Mouse (Mus musculus) left cerebral cortex, postnatal 10 days (tissue): ENCODE measurements at regions not wholly inside any gene's neighbourhood (a gene's known extent, or its start where the extent isn't known, plus 50 kb on each side); places are given as distances from the start of the nearest gene placed in this dataset.
"Not testable (repeated sequence)": the region's sequence is repeated elsewhere in the genome, so short reads cannot be mapped to it uniquely, and the experiment has no call there.

Source experiments
- DNase-seq, 2 experiments: peaks; one replicate each; pipeline ENCODE4 v3.0.0; 2021 to 2022; ENCODE audit warnings: low spot score in 2 of 2, mixed read lengths in 1 of 2; ENCODE audit errors: extremely low spot score in 1 of 2
- intact Hi-C: fragments of 180-260 bp; cut with DNase I; formaldehyde crosslinking; loops from one replicate; pipeline ENCODE4 v1.15.1; 2025

DNA sequence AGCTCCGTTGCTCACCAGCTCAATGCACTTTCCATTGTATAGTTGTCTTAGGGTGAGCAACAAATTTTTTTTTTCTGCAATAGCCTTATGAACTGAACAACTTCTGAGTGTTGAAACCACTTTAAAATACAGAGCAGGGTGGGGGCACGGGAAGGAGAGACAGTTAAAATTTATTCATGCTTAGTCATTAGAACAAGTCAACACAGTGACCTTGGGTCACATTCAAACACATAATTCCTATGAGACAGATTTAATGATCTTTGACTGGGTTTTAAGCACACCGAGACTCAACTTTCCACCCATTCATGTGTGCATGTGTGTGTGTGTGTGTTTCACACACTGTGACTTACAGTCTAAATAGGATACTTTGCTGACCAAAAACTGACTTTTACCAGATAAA, 121.7 kb downstream of the Car2 start:
- DNase-seq: no peak
- intact Hi-C loops: no loop called here

DNA sequence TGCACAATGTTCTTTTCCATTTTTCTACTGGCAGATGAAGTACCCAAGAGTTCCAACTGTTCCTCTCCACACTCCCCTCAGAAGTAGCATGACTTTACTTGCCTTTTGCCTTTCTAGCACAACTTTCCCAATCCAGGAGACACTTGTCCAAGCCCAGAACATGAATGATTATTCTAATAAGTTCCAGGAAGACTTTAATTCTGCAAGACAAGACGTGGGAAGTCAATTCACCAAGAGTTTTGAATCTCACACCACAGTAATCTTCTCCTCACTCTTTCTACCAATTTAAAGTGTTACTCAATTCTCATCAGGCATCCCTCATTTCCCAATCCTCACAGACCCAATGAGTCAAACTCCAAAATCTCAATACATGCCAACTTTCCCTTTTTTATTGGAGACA, 122.4 kb downstream of the Car2 start:
- intact Hi-C loops: no loop called here
- no peak for DNase-seq

DNA sequence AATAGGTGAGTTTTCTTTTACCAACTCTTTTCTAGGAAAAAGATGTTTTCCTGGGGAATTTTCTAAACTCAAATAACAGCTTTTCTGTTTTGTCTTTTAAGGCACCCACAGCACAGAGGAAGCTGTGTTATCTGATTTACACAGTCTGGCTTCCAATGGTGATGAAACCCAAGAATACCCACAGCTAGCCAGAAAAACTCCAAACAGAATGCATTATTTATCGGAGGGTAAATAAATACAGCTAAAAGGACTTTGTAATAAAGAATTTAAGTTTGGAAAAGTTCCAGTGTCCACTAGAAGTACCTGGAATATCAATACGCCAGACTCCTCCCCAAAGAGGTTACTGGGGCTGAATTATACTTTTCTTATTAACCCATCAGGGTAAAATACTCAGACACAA, 123.7 kb downstream of the Car2 start:
- no peak for DNase-seq
- intact Hi-C loops: no loop called here

DNA sequence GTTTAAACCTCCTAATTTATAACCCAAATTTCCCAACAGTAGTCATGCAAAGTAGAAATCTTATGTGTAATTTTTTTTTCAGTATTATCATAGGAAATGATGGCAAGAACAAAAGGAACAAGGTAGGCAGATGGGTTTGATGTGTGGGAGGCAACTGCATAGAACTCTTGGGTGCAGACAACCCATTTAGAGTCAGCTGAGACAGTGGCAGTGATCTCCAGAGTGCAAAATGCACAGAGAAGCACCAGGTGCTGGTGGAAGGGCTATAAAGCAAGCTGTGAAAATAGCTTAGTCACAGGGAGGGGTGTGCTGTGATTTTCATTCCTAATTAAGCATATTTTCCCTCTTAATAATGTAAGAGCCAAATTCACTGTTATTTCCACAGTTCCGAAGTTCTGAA, 130.5 kb downstream of the Car2 start:
- intact Hi-C loops: no loop called here
- no peak for DNase-seq

DNA sequence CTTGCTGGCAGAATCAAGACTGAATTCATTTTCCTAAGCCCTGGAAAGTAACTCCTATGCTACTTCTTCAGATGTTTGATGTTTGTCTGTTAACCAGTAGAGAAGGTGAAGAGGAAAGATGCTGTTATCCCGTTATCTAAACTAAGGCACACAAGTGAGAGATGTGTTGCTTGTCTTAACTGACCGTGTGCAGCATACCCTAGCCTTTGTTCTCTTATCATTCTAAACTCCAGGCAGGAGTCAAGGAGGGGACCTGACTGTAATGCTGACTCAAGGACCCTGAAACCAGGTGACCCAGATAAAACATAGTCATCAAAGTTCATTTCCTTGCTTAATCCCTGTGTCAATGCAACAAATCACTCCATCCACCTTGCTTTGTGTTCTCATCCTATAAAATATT, 136.7 kb downstream of the Car2 start:
- intact Hi-C loops: no loop called here
- no peak for DNase-seq

DNA sequence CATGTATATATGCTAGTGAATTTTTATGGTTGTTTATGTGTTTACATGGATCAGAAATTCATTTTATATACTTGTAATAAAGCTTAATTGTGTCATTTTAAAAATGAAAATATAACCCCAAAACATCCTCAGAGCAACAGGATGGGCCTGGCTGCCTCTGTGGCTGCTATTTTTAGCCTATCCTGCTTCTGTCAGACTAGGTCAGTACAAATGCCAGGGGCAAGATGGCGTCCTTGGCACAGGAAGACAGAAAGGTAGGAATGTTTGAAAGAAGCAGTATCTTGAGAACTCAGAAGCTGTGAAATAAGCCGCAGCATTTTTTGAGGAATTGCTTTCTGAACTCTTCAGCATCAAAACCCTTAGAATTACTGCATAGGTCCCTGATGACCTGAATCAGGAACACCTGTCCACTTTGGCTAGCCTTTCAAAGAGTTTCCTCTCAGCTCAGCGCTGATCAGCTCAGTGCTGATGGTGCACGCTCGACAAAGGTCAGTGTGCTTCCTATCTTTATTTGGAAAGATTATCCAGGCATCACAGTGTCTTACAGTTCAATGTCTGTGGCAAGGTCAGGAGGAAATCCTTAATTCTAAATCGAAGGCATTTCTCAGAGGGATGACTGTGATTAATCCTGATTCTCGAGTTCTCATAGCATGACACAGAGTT, 154.9 kb downstream of the Car2 start:
- no peak for DNase-seq
- intact Hi-C loops: no loop called here

DNA sequence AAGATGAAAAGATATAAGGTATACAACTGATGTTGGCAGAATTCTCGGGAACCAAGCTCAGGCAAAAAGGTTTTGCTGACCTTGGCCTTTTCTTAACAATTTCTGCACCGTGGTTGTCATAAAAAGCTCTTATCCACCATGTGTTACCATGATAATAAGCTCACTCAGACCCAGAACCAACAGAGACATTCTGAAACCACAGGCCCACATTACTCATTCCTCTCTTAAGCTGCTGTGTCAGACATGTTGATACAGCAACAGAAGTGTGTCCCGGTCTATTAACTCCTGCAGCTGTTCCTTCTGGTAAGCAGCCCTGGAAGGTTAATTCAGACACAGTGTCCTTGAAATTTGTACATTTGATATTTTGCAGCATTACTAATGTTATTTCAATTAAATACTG, 167.9 kb downstream of the Car2 start:
- no peak for DNase-seq

DNA sequence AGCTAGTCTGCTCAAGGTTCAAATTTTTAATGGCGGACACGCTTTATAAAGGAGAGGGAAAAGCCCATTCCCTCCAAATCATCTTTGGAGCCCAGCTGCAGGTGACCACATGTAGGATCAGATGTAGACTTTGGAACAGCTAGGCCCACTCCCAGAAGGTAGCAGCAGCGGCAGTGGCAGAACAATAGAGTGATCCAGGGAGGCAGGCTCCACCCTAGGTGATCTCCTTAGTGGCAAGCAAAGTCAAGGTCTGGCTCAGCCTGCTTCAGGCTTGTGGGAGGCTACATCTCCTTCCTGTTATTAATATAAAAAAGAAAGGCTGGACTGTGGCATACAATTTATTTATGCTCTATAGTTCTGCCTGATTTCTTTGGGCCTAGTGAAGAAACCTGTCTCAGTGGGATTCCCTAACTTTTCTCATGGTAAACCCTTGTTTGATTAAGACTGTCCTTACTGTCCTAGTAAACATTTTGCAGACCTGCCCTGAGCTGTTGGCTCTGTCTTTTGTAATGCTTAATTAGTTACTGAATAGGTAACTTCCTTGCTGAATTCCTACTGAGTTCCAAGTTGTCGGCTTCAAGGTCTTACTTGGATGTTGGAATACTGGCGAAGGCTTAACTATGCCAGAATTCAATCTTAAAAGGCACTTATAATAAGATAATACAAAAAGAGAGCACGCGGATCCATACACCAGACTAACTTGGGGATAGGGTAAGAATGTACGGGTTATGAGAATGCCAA, 169.6 kb downstream of the Car2 start:
- intact Hi-C loops, DNase-seq: not testable (repeated sequence)

More for the DNA sequence above, 167.9 kb downstream of the Car2 start:
- intact Hi-C loops: no loop called here

DNA sequence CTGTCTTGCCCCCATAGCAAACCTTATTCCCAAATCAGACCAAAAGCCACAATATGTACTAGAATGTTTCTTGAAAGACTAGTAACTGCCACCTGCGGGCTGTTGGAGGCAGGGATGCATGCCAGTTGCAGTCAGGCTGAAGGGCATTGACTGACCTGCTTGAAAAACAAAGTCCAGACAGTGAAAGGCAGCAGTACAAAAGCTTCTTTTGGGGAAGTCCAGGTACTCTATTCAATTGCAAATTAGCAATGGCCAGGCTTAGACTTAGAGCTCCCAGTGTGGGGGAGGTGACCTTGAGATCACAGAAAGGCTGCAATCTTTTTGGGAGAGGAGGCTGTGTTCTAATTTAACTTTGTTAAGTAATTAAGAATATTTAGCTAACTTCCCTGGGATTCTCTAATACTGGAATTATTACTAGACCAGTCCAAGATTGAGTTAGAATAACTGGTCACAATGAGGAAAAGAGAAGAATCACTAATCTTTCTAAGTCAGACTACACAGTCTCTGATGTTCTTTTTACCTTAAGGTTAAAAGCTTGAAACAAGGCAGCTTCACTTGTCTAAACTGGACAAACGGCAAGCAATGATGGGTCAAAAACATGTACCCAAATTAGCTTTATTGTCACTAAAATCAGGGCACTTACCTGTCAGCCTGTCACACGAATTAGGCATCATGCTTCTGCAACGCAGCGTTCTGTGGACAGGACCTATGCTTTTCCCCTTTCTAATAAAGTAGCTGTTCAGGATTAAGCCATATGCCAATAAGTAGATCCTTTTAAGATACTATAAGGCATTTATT, 170.9 kb downstream of the Car2 start:
- intact Hi-C loops, DNase-seq: not testable (repeated sequence)

DNA sequence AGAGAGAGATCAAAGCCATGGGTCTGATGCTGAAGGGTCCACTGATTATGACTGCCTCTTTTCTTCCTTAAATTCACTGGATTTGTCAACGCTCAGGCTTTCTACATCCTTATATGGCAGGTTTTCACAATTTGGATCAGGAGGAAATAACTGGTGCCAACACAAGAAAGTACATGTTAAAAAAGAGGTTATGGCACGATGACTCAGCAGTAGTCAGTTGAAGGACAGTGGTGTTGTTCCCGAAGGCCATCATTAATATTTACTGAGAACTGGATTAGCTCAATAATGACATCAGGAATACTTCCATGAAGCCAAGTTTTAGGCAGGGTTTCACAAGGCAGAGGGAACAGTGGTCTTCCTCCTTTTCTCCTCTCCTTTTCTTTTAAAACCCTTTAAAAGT, 179.6 kb downstream of the Car2 start:
- no peak for DNase-seq
- intact Hi-C loops: no loop called here

DNA sequence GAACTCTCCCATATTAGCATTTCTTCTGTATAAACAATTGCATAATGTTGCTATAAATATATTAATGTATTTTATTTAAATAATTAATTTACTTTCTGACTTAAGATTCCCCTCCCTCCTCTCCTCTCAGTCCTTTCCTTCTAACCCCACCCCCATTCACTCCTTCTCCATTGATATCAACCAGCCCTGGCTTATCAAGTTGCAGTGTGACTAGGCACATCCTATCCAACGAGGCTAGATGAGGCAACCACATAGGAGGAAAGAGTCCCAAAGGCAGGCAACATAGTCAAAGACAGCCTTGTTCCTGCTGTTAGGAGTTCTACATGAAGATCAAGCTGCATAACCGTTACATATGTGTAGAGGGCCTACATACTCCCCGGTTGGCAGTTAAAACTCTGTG, 182.2 kb downstream of the Car2 start:
- intact Hi-C loops: no loop called here
- DNase-seq: no peak

DNA sequence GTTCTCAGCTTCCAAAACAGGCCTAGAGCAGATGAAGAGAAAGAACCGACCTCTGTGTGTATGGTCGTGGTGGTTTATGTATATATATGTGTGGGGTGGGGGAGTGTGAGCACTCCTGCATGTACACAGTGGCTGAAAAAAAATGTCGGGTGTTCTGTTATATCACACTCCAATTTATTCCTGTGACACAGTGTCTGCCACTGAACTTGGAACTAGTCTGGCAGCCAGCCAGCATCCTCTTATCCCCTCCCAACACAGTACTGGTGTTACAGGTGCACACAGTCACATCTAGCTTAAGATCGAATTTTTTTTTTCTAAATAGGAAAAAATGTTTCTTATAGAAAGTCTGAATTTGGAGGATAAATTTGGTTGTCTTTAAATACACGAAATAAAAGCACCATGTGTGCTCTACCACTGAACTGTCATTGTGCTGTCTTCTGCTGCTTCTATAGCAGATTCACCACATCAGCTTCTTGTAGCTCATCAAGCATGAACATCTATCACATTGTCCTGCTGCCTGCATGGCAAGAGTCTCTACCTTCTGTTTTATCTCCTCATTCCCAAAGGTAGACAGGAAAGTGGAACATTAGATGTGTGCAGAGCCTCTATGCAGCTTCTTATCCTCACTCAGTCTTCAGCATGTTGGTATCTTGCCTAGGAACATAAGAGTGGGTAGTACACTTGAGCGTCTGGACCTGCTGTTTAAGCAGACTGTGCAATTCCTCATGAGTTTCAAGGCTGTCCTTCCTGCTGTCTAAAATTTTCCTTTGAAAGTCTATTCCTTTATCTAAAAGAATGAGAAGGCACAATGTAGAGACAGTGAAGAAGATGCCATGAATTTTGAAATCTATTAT, 185.2 kb downstream of the Car2 start:
- peak; percentile 13 to 17 for DNase-seq
- intact Hi-C loops: no loop called here

DNA sequence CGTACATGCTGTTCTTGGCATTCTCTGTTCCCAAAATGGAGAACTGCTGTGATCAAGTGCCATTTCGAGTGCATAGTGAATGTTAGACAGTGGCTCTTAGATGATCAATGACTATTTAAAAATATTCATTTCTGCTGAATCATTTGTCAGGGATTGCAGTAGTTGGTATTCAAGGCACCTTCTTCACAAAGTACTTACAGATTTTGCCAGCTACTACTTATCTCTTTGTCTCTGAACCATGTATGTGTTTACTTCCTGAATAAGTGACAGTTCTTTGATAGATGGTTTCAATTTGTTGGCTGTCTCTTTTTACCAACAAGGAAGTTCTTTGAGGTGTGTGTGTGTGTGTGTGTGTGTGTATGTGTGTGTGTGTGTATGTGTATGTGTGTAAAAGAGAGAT, 187.3 kb downstream of the Car2 start:
- DNase-seq: no peak
- intact Hi-C loops: no loop called here

DNA sequence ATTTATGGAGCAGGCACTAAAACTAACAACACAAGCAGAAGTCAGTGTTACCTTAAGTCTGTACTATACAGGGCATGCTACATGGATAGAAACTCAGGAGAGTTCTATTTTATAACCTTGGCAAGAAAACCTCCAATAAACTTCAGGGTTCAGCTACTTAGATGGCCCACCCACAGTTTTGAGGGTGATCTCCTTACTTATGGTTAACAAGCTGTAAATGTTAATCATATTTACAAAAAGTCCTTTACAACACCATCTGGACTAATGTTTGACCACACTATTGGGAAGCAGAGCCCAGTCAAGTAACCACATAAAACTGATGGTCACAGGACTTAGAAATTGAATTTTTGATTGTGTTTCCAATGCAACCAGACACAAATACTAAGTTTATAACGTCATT, 187.8 kb downstream of the Car2 start:
- intact Hi-C loops: no loop called here
- no peak for DNase-seq

DNA sequence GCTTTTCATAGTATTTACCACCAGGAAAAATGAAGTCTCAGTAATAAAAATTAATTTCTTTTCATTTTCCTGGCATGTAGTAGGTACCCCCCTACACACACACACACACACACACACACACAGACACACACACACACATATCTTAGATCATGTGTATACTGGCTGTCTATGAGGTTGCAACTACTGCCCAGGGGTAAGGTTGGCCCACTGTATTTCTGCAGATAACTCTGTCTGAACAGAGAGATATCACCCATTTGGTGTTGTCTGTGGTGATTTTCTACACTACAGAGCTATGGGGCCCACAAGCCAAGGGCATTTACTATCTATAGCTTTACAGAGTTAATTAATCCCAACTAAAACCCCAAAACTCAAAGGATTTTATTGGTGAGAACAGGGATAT, 188.9 kb downstream of the Car2 start:
- no peak for DNase-seq
- intact Hi-C loops: no loop called here

DNA sequence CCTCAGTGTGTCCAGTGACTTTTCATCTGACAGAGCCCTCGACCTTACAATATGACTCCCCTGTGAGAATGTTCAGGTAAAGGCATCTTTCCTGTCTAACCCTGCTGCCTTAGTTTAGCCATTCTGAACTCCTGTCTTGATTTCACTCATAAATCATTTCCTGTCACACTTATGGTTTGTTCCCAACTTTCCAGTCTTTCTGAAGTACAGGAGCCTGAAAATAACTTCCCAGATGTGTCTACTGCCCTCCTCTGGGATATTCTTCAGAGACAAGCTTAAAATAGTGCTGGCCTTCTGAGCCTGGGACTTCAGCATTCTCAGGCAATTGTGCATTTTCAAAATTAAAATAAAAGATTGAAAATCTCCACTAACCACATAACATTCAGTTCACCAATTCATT, 204.1 kb downstream of the Car2 start:
- intact Hi-C loops: no loop called here
- DNase-seq: no peak

DNA sequence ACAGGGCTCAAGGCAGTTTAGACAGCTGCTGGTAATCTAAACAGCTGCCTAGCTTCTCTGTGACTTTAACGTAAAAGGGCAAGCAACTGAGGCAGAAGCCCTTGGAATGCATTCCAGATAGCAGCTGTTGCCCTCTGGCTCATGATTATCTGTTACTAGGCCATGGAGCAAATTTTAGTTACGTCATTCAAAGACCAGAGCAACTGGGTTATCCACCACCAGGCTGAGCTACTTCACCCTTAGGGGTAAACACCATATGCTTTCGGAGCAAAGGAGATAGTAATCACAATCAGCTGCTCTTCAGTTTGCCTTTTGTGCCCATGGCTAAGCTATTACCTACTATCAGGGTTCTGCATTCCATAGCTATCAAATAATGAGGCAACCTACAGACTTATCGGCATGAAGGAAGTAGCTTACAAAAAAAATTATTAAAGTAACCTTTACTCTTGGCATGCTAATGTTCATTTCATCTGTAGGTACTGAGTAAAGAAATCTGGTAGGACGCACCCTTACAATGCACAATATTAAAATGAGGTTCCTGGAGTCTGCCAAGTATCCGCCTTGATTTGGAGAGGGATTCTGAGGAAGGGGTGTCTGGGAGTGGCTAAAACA, 212.2 kb downstream of the Car2 start:
- intact Hi-C loops: no loop called here

DNA sequence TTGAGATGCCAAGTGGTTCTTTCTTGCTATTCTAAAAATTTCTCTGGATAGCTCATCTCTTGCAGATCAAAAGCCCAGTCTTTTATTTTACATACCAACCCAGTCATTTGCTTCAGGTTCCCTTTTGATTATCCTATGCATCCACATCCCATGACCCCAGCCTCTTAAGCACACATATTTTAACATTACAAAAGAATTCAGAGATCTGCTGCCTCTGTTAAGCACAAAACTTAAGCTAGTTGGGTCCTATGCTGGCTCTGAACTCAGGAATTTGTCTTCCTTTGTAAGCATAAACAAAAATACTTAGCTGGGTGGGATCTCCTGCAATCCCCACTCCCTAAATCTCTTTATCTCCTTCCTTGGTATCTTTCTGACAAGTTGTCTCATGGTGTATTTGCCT, 212.9 kb downstream of the Car2 start:
- DNase-seq: no peak
- intact Hi-C loops: no loop called here

More for the DNA sequence above, 212.2 kb downstream of the Car2 start:
- DNase-seq: no peak

DNA sequence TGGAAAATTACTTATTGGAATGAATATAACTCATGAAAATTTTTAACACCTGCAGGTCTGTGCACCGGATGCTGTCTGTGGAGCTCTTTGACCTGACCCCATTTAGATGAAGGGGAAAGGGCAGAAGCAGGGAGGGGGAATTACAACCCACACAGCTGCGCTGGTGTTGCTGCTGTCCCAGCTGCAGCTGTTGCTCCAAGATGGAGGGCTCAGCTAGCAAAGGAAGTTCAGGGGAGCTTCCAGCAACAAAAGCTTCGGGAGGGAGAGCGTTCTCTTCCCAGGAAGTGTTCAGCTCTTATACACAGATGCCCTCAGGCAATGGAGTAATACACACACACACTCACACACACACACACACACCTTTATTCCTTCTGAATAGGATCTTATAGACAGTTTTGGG, 219.6 kb downstream of the Car2 start:
- no peak for DNase-seq
- intact Hi-C loops: no loop called here
